Mouse (Mus musculus) liver, postnatal 0 days (tissue): ENCODE results near the gene Hirip3.

Experiments used
- CTCF ChIP-seq: sonication (generic); IDR thresholded peaks from 2 replicates; pipeline ENCODE4 v1.5.1; 2016; ENCODE audit warnings: antibody characterized with exemption, low read depth
- EP300 ChIP-seq: IDR thresholded peaks from 2 replicates; pipeline ENCODE4 v1.6.1; 2016; ENCODE audit warnings: antibody characterized with exemption, low read depth, mild to moderate bottlenecking

DNA sequence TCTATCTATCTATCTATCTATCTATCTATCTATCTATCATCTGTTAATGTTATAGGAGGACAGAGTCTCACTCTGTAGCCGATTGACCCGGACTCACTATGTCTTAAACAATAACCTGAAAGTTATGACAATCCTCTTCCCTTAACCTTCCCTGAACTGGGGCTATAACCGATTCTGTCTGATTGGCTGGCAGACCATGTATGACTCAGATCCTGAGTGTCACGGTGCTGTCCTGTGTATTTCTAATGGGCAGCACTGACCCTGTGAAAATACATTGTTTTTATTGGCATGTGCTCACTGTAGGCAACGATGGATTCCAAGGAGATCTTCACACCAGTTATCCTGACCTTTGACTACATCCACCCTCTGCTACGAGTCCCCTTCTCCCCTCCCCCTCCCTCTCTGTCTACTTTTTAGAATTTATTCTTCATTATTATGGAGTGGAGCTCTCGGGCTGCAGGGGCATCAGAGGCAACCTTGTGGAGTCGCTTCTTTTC lies 46.0 kb upstream of the Hirip3 start:
- TF ChIP-seq CTCF (no peak), EP300 (no peak)
